Mouse (Mus musculus) frontal cortex, postnatal 10 days (tissue): ENCODE measurements around the gene Slc13a3.

Source experiments
- DNase-seq, 2 experiments: peaks; one replicate each; pipeline ENCODE4 v3.0.0; 2022; ENCODE audit warnings: low spot score in 2 of 2, mixed read lengths in 1 of 2

The Slc13a3 gene

DNA sequence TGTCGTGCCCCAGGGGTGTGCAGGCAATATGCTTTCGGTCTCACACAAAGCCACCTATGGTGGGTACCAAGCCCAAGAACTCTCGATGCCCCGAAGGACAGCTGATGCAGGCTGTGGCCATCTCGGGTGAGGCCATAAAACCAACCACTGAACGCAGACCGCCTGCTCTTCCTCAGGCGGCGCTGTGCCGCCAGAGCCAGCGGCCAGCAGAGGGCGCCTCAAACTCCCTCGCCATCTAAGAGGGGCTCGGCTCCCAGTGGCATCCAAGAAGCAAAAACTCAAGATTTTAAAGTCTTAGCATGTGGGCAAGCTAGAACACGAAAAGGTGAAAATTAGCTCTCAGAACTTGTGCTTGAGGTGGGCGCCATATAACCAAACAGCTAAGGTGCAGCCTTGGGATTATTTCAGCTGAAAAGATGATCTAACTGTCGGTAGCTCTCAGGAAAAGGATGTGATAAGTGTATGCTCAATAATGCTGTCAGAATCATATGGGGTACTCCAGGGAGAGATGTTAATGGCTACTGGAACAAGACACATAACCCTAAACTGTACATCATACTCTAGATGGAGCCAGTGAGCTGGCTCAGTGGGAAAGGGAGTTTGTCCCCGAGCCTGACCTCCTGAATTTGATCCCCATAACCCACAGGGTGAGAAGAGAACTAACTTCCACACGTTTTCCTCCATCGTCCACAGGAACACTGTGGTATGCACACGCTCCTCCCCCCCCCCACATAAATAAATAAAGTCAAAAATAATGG, 108.5 kb downstream of the Slc13a3 start:
- DNase-seq: peak in 1 of 2 experiments; percentile 64

DNA sequence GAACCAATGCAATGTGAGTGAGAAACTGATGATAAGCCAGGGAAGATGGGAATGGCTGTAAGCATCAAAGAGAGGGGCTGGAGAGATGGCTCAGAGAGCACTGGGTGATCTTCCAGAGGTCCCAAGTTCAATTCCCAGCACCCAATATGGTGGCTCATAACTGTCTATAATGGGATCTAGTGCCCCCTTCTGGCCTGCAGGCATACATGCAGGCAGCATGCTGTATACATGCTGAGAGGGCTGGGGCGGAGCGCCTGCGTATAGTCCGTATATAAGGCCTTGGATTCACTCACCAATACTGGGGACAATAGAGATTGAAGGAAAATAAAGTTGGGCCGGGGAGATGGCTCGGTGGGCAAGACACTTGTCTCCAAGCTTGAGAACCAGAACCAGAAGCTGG, 109.7 kb downstream of the Slc13a3 start:
- no peak for DNase-seq

DNA sequence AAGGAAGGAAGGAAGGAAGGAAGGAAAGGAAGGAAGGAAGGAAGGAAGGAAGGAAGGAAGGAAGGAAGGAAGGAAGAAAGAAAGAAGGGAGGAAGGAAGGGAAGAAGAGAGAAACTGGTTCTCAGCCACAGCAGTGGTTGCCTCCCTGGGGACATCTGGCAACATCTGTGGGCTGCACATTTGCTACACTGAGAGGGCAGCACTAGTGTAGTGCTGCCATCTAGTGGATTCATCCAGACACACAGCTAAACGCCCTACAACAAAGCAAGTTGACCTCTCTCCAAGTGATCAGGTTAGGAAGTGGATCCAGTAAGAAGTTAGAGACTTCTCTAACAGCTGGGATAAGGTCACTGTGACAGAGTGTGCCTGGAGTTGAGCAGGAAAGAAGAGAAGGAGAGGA, 112.2 kb downstream of the Slc13a3 start:
- peak in 1 of 2 experiments; percentile 47 for DNase-seq
